Mouse (Mus musculus) liver, embryonic 14.5 days (tissue): ENCODE data around the gene Ggact.

Source experiments
- CTCF ChIP-seq: IDR thresholded peaks from 2 replicates; pipeline ENCODE4 v1.5.1; 2016; ENCODE audit warnings: antibody characterized with exemption, low read depth, control low read depth
- EP300 ChIP-seq: IDR thresholded peaks from 2 replicates; pipeline ENCODE4 v1.6.1; 2016; ENCODE audit warnings: antibody characterized with exemption, low read depth

DNA sequence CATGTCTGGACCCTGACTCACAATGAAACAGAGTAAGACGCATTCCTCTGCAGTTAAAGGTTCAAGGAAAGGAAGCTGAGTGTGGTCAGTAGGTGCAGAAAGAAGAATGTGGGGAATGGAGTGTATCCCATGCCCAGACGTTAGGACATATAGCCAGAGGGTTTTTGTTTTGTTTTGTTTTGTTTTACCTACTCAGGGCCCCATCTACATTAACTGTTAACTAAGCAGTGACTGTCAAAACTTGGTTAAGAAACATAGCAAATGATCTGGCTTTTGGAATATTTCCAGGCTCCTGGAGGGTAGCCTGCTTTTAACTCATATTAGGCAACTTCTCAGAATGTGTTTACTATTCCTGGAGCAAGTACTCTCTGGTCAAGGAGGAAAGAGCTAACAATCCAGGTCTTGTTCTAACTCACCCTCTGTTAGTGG lies 9.6 kb downstream of the Ggact start:
- TF ChIP-seq CTCF (no peak), EP300 (no peak)
